Mouse (Mus musculus): ENCODE measurements at regions not wholly inside any gene's neighbourhood (a gene's known extent, or its start where the extent isn't known, plus 50 kb on each side); places are given as distances from the start of the nearest gene placed in this dataset.

GRCm38 (mm10) chr4:125410736-125411441 lies 79.6 kb upstream of the Grik3 start:
- TF ChIP-seq MXI1 (IDR thresholded peaks at IDR 0.05; ENCODE audit: low read depth, low read length) (no peak), CHD2 (IDR thresholded peaks at IDR 0.05; ENCODE audit: low read length) (no peak), MAFK (IDR thresholded peaks at IDR 0.05; ENCODE audit: borderline replicate concordance, low read depth, low read length) (no peak), ZC3H11A (IDR thresholded peaks at IDR 0.05; ENCODE audit: low read depth, low read length) (no peak)
